Mouse (Mus musculus) cerebellum, postnatal 14 days (tissue): ENCODE measurements around the gene Magi3.

Source experiments
- DNase-seq, 2 experiments: peaks; one replicate each; pipeline ENCODE4 v3.0.0; 2021; ENCODE audit warnings: mixed read lengths in 2 of 2

Gene Magi3

DNA sequence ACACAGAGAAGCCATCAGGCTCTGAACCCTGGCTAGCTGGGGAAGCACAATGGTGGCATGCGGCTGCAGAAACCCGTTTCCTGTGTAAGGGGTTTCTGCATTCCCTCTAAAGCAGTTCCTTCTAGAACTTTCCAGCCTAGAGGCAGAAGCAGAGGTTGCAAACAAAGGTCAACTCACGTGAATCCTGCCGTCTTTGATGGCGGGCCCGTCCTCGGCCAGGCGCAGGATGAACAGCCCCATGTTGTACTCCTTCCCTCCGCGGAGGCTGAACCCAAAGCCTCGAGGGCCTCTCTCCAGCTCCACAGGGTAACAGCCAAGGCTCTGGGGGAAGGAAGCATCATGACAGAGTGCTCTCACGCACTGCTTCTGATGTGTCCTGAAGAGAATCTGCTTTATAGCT, 200.1 kb downstream of the Magi3 start:
- no peak for DNase-seq

DNA sequence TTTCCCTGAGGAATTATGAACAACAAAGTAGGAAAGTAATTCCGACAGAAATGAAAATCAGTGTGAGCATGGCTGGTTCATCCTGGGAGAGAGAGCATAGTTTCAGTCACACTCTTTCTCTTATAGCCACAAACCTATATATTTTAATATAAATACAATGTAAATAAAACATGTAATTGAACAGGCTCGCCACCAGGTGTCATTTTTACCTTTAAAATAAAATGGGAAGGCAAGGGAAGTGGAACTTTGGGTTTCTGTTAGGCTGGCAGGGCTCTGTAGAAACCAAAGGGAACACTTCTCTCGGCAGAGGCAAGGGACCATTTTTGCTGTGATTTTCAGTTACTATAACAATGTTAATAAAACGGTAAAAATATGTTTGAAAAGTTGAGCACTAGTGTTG, 200.7 kb downstream of the Magi3 start:
- DNase-seq, result peak; percentile 32 to 35

DNA sequence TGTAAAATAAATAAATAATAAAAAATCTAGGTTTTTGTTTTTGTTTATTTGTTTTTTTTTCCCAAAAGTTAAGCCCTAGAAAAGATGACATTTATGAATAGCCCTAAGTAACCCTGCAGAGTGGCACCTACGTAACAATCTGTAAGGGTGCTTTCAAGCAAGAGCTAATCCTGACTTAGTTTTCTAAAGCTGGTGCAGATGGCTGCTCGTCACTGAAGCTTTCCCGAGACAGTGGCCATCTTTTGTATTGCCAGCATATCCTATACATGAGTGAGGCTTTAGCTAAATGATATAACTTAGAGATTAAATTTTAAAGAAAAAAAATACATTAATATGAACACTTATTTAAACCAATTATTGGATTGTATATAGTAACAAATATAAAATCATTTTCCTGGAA, 202.2 kb downstream of the Magi3 start:
- DNase-seq, result no peak

DNA sequence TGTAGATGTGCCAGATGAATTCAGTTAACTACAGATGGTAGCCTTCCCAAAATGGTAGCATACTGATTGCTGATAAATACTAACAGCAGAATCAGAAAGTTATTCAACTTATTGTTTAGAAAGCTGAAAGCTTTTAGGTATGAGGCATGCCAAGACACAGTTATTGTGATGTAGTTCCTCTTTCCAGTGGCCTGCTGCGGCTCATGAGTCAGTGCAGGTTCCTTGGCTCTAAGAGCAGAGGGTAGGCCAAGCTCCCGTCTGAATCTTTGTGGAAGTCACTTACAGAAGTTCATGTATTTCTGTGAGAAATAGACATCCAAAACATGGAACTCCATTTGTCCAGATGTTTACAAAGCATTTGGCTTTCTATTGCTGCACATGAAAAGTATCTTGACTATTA, 208.2 kb downstream of the Magi3 start:
- DNase-seq, result no peak

DNA sequence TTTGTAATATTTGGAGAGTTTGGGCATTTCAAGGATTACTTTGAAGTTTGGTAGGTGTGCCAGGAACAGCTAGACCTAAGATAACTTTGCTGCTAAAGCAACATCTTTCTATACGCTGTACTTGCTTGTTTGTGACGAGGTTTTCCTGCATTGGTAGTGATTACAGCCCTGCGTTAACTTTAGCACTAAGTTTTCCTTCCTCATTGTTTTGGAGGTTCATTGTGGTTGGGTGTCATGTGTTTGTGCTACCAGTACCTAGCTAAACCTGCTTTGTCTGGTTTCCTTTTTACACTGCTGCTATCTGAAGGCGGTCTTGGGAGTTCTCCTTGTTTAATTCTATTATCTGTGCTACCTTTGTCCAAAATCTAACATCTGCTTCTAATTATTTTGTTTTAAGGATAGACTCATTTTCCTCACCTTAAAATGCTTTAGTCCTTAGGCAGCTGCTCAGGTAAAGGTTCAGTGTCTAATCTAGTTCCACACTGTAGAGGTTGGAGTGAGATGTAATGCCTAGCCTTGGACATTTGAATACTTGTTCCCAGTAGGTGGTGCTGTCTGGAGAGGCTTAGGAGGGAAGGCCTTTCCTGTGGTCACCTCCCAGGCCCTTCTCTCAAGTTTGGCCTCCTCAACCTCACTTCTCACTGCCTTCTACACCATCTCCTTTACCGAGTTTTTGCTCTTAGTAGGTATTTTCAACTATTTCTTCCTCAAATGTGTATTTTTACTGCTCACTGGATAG, 210.1 kb downstream of the Magi3 start:
- no peak for DNase-seq

DNA sequence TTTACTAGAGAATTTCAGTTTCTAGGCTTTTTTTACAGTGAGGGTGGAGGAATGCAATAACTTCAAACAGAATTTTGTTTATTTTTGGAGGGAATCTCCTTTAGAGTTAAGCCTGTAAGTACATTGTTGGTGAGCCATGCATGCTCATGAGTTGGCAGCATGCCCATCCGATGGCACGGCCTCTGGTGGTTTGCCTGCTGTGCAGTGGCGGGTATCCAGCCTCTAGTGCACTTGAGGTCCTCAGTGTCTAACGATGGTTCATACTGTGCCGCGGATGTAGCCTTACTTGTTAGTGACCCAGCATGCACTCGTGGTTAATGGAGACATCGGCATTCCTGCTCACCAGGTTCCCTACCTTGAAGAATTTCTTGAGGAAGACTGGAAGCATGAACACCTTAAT, 212.7 kb downstream of the Magi3 start:
- DNase-seq, result peak; percentile 50 to 59

DNA sequence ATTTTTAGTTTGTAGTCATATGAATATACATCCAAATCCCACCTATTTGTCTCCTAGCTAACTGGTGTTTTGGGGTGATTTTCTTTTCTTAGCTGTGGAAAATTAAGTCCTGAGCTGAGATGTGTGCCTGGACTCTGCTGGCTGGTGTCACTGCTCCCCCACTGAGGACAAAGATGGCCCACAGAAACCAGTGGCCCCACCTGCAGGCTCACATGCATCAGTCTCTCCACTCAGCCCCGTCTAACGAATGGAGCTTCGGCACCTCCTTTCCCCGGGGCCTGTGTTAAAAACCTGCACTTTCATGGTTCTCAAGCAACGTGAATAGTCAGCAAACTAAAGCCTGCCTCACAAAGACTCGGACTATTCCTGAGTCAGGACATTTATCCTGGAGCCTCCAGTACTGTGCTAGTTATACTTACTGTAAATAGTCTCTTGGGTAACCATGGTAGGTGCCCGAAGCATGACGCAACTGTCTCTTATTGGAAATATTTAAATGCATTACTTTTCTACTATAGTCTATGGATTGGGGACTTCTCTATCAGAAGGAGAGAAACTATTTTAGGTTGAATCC, 213.2 kb downstream of the Magi3 start:
- DNase-seq, result peak; percentile 10 to 34

DNA sequence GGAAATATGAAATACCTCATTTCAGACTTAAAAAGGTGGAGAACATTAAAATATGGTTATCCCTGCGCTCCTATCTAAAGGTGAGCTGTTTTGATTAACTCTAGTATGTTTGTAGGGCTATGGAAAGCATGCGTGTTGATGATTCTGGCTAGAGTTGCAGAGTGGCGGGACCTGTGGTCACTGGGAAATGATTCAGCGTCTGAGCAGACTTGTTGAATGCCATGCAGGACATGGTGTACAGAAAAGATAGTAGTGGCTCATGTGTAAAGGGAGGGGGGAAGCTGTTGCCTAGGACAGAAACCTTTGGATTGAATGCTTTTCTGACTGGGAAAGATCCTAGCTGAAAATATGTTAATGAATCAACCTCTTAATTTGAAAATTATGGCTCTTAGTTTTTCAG, 221.4 kb downstream of the Magi3 start:
- no peak for DNase-seq

DNA sequence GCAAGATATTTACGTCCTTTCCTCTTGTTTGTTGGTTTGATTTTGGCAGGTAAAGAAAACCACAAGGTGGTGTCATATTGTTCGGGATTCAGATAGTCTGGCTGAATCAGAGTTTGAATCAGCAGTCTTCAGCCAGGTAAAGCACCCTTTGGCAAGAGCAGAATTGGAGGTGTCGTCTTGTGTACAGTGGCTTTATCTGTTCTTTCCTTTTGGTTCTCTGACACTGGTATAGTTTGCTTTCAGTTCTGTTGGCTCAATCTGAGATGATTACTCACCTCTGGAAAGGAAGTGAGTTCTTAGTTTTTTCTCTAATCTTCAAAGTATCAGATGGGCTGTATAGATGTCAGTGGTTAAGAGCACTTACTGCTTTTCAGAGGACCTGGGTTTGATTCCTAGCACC, 228.9 kb downstream of the Magi3 start:
- no peak for DNase-seq

DNA sequence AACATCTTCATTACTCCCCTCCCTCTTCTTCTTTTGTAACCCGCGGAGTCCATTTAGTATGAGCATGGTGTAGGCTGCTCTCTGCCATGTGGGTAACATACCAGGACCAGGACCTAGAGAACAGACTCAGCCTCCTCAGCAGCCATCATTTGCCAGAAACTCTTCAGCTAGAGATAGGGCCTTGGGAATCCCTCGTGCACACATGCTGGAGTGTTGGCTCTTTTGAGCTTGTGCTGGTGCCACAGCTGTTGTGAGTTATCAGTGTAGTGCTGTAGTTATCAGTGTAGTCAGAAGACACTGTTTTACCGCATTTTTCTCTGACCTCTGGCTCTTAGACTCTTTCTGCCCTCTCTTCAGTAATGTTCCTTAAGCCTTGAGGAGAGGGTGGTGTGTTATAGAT, 230.8 kb downstream of the Magi3 start:
- no peak for DNase-seq

DNA sequence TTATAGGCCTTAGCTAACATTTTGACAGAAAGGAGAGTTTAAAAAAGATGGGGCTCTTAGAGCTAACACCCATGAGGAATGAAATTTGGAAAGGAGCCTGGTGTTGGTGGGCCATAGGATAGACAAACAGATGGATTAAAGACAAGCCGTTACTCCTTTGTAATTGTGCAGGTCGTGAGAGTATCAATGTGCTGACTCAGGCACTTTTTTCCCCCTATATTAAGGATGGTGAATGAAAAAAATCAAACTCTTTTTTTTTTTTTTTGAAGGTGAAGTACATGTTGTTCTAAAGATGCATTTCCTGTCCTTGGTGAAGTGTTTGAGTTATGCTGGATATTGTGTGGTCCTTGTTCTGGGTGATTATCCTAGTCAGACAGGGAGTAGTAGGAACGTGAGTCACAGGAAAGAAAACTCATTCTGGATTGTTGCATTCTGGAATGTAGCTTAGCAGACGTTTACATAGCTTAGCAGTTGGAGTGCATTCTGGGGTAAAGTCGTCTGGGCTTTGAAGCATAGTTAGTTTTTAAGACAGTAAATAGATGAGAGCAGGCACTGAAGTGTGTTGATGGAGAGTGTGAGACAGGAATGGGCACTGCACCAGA, 232.2 kb downstream of the Magi3 start:
- DNase-seq, result no peak

DNA sequence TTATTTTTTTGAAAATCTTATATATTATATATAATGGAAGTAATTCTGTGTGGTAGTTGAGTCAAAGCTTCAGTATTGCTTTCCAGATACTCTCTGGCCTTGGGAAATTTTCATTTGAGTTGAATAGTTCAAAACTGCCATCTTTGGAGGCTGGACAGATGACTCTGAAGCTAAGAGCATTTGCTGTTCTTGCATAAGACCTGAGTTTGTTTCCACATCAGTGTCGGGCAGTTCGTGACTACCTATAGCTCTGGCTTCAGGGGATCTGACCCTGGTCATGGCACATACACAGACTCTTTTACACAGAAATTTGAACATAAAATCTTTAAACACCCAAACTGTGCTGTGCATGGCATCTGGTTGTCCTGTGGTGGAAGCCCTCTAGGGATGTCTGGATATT, 235.0 kb downstream of the Magi3 start:
- DNase-seq, result no peak

DNA sequence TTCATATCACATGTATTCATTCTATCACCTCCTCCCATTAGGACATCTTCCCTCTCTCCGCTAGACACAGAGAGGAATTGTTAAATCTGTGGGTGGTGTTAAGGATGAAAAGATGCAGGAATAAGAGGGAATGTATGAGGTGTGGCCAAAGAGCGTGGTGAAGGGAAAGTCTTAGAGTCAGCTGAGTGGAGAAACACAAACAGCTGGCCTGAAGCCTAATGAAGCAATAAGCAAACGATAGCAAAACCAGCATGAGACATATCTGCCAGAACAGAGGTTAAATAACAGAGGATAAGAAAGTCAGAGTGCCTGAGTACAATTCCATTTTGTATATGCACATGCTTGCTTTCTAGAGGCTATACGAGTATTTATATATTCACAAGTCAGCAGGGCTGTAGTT, 235.6 kb downstream of the Magi3 start:
- no peak for DNase-seq

DNA sequence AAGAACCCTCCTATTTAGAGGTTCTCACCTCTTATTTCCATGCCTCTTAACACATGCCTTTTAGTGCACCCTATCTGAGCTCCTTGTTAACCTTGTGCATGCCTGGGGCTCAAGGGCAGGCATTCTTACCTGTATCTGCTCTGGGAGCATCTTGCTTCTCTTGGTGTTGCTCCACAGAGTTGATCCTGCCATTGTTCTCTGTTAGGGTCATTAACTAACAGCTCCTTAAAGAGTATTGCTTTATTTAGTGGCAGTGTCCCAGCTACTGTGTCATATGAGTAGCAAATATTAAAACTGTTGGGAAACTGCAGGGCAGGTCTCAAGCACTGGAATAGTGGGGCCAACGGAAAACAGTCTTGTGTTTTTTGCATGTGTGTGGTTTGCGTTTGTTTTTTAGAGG, 249.0 kb downstream of the Magi3 start:
- DNase-seq, result no peak

DNA sequence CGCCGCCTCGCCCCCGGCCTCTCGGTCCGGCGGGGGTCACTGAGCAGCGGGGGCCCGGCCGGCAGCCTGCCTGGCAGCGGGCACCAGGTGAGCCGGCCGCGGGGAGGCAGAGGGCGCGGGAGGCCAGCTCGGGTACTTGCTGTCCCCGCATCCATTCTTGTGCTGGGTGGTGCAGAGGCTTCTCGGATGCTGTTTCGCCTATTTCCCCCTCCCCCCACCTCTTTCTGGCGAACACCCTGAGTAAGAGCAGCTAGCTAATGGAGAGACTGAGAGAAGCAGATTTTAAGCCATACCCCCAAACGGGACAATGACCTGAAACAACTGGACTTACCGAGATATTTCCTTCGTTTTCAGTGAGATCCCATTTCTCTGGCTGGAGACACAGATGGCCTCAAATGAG, 251.5 kb downstream of the Magi3 start:
- DNase-seq, result peak; percentile 77 to 80

DNA sequence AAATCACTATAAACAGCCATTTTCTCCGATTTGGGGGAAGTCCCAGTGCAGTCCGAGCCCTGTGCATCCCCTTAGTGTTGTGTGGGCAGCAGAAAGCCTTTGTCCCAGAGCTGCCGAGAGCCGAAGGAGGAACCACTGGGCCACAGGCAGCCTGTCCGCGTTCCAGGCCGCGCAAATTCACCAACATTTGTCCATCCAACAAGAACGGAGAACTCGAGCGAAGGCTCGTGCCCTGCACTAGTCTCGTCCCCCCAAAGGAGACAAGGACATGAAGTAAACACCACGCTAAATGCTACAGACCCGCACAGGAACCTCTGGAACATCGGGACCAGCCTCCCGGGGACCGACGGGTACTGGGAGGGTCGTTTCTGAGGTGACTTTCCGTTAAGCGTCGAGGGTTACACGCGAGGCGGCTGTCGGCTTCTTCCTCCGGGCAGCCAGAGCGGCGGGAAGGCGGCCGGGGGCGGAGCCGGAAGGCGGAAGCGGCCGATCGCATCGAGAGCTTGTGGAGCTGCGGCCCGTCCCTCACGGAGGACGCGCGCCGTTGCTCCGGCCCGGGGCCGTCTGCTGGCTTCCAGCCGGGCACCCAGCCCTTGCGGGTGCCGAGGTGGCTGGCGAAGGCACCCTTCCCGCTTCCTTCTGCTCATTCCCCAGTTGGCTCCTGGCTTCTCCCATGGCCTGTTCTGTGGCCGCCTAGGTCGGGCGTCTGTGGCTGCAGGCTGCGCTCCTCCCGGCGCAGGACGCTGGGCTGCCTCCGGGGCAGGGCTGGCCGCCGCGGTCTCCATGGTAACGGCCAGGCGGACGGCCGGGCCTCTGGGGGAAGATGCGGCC, 252.1 kb downstream of the Magi3 start, which contains the start of gene Phtf1:
Gene Phtf1, plus strand, starts transcription at position 250 of the 831 bp plus-strand sequence.
- DNase-seq, result peak; percentile 85 to 89

DNA sequence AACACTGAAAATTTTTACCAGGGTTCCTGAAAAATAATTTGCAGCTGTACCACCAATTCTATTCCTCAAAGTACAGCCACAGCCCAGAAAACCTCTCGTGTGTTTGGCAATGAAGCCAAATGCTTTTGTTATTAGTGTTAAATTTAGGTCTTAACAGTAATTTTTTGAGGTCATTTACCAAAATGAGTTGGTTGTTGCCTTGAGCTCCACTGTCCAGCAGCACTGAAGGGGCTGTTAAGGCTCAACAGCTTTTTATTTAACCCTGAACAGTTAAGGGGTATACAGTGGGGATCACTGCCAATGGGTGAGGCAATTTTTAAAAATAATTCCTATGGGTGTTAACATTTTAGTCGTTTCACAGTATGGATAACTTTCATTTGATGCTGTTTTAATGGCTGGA, 252.9 kb downstream of the Magi3 start:
- no peak for DNase-seq
